Mouse (Mus musculus): ENCODE measurements around the gene Ttc28. TPM values are rescaled to one million over a fixed set of nuclear protein-coding genes. Genes with fewer than 3 reads are reported as not detected.

Gene Ttc28
- total and polyA plus RNA-seq, 2 experiments from 2014 or later = 10.6 to 53.1 TPM

DNA sequence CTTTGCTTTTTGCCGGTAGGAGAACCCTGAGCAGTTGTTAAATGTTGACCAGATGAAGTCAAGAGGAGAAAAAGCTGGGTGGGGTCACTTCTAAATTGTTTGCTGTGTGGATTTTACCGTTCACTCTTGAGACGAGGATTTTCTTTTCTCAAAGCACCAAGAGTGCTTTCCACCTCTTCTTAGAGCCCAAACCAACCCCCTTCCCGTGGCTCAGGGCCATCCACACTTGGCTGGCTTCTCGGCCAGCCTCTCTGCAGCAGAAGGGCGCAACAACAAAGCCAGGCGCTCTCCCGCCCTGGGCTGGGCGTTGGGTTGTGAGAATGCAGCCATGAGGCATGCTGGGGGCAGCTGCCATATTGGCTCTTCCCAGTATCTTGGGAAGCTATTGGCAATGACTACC lies 170.5 kb downstream of the Ttc28 start:
- peak; percentile 75 for DNase-seq (ENCODE audit: low spot score)
- no peak for TF ChIP-seq CTCF (IDR thresholded peaks at IDR 0.05)
- no peak overlapping the region for H3K4me3 ChIP-seq (ENCODE audit: low read depth, low read length)
- no peaks in the 10 kb centered on the region for H3K27me3 ChIP-seq (ENCODE audit: insufficient read depth, low read length)
- WGBS = 59% methylated on average over 9 of the region's 9 CpGs
- H3K27ac ChIP-seq (ENCODE audit: low read depth, low read length) = no peak overlapping the region
- H3K36me3 ChIP-seq (ENCODE audit: insufficient read depth, low read length) = no peaks in the 10 kb centered on the region
- H3K4me1 ChIP-seq (ENCODE audit: insufficient read depth, low read length) = peaks cover 23% of the 10 kb centered on the region
- no peaks in the 10 kb centered on the region for H3K9me3 ChIP-seq (ENCODE audit: low read length)
- H3K4me2 ChIP-seq (ENCODE audit: low read depth, low read length, poor library complexity, severe bottlenecking) = no peak overlapping the region
- ATAC-seq (ENCODE audit: low FRiP score) = no peak
- no peak overlapping the region for H3K9ac ChIP-seq (replicated peaks; ENCODE audit: low read length, poor library complexity, severe bottlenecking)

DNA sequence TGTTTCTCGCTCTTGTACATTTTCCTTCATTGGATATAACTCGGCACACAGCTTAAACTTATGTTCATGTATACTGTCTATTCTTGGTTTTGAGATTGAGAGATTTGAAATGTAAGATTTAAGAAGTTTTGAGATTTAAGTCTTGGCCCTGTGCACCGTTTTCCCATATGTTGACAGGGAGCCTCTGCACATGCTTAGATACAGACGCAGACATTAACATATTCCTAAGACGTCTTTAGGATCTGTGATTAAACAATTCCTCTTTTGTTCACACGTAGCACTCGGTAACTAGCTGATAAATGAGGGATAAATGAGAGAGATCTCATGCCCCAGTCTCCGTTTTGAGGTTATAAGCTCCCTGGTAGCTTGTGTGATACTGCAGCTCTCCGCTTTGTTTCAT lies 174.8 kb downstream of the Ttc28 start:
- ATAC-seq (ENCODE audit: low FRiP score) (no peak), DNase-seq (ENCODE audit: low spot score) (no peak)
- Histone ChIP-seq H3K4me1 (ENCODE audit: insufficient read depth, low read length) (peaks cover 37% of the 10 kb centered on the region), H3K4me3 (ENCODE audit: low read depth, low read length) (no peak overlapping the region), H3K36me3 (ENCODE audit: insufficient read depth, low read length) (no peaks in the 10 kb centered on the region), H3K9ac (replicated peaks; ENCODE audit: low read length, poor library complexity, severe bottlenecking) (no peak overlapping the region), H3K27me3 (ENCODE audit: insufficient read depth, low read length) (no peaks in the 10 kb centered on the region), H3K4me2 (ENCODE audit: low read depth, low read length, poor library complexity, severe bottlenecking) (0 out of 2 replicates have a peak overlapping the region, but pooled peaks have one; percentile 48), H3K9me3 (ENCODE audit: low read length) (no peaks in the 10 kb centered on the region), H3K27ac (ENCODE audit: low read depth, low read length) (peak overlapping the region; percentile 26)
- WGBS = 36% methylated on average over 9 of the region's 9 CpGs
- TF ChIP-seq CTCF (IDR thresholded peaks at IDR 0.05) = no peak

DNA sequence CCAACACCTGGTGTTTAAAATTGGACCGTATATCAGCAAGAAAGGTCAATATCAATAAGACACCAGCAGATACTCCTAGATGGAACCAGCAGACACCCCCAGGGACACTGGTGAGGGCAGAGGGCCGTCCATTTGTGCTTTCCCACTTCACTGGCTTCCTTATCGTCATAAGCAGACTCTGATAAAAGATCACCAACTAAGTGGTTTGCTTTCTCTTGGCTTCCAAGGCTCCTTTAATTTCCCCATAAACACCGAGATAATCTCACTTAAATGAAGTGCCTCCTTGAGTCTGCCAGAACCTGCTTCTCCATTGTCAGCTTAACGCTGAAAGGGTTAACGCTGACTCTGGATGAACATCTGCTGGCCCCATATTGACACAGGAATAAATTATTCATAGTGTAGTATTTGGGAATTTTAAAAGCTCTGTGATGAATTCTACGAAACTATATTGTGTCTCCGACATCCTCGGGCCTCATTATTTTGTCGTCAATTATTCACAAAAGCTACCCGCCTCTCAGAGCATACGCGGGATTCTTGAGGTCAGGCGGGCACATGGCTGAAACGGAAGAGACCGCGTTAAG lies 175.3 kb downstream of the Ttc28 start:
- TF ChIP-seq CTCF (IDR thresholded peaks at IDR 0.05) = no peak
- Histone ChIP-seq H3K4me1 (ENCODE audit: insufficient read depth, low read length) (peaks cover 37% of the 10 kb centered on the region), H3K4me2 (ENCODE audit: low read depth, low read length, poor library complexity, severe bottlenecking) (peak overlapping the region; percentile 48), H3K9ac (replicated peaks; ENCODE audit: low read length, poor library complexity, severe bottlenecking) (peak overlapping the region; percentile 42), H3K27me3 (ENCODE audit: insufficient read depth, low read length) (no peaks in the 10 kb centered on the region), H3K9me3 (ENCODE audit: low read length) (no peaks in the 10 kb centered on the region), H3K4me3 (ENCODE audit: low read depth, low read length) (peak overlapping the region; percentile 17), H3K36me3 (ENCODE audit: insufficient read depth, low read length) (no peaks in the 10 kb centered on the region), H3K27ac (ENCODE audit: low read depth, low read length) (peak overlapping the region; percentile 26)
- DNase-seq (ENCODE audit: low spot score) (no peak), ATAC-seq (ENCODE audit: low FRiP score) (no peak)
- WGBS = 20% methylated on average over 17 of the region's 17 CpGs

DNA sequence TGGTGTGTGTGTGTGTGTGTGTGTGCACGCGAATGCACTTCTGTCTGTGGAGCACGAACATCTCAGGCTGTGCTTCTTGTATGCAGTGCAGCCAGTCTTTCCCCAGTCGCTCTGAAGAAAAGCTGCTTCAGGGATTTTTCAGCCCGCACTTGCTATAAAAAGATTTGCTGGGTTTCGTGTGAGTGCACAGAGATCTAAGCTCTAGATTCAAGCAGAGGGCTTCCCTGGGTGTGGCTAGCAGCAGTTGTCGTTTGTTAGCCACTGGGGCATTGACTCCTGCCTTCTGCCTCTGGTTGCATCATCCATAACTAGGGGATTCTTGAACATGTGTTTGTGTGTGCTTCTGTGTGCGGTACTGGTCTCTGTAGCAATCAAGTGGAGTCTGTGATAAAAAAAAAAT lies 175.9 kb downstream of the Ttc28 start:
- Histone ChIP-seq H3K4me2 (ENCODE audit: low read depth, low read length, poor library complexity, severe bottlenecking) (peak overlapping the region; percentile 48), H3K27ac (ENCODE audit: low read depth, low read length) (peak overlapping the region; percentile 26), H3K4me3 (ENCODE audit: low read depth, low read length) (peak overlapping the region; percentile 17), H3K4me1 (ENCODE audit: insufficient read depth, low read length) (peaks cover 37% of the 10 kb centered on the region), H3K9me3 (ENCODE audit: low read length) (no peaks in the 10 kb centered on the region), H3K9ac (replicated peaks; ENCODE audit: low read length, poor library complexity, severe bottlenecking) (peak overlapping the region; percentile 42), H3K36me3 (ENCODE audit: insufficient read depth, low read length) (no peaks in the 10 kb centered on the region), H3K27me3 (ENCODE audit: insufficient read depth, low read length) (no peaks in the 10 kb centered on the region)
- WGBS = 20% methylated on average over 8 of the region's 8 CpGs
- no peak for TF ChIP-seq CTCF (IDR thresholded peaks at IDR 0.05)
- no peak for DNase-seq (ENCODE audit: low spot score)
- ATAC-seq (ENCODE audit: low FRiP score) = no peak

DNA sequence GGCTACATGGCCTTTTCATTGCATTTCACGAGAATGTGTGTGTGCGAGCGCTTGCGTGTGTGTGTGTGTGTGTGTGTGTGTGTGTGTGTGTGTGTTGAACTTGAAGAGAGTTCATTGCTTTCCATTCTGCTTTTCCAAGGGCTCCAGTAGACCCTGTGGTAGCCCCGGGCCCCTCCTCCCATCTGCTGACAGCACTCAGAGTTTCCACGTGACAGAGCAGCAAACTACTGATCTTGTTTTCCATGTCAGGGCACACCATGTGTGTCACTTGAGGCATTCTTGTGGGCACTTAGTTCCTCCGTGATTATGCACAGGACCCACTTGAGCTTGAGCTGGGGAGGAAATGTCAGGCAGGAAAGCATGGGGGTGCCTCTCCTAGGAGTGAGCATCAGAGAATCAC lies 177.5 kb downstream of the Ttc28 start:
- H3K27me3 ChIP-seq (ENCODE audit: insufficient read depth, low read length) = no peaks in the 10 kb centered on the region
- no peaks in the 10 kb centered on the region for H3K36me3 ChIP-seq (ENCODE audit: insufficient read depth, low read length)
- H3K27ac ChIP-seq (ENCODE audit: low read depth, low read length) = no peak overlapping the region
- H3K9ac ChIP-seq (replicated peaks; ENCODE audit: low read length, poor library complexity, severe bottlenecking) = no peak overlapping the region
- no peak for TF ChIP-seq CTCF (IDR thresholded peaks at IDR 0.05)
- 54% methylated on average over 7 of the region's 7 CpGs for WGBS
- peaks cover 37% of the 10 kb centered on the region for H3K4me1 ChIP-seq (ENCODE audit: insufficient read depth, low read length)
- H3K4me3 ChIP-seq (ENCODE audit: low read depth, low read length) = no peak overlapping the region
- ATAC-seq (ENCODE audit: low FRiP score) = 0 out of 2 replicates have a peak, but pooled peaks have one; percentile 24
- peak; percentile 48 for DNase-seq (ENCODE audit: low spot score)
- H3K4me2 ChIP-seq (ENCODE audit: low read depth, low read length, poor library complexity, severe bottlenecking) = no peak overlapping the region
- no peaks in the 10 kb centered on the region for H3K9me3 ChIP-seq (ENCODE audit: low read length)

DNA sequence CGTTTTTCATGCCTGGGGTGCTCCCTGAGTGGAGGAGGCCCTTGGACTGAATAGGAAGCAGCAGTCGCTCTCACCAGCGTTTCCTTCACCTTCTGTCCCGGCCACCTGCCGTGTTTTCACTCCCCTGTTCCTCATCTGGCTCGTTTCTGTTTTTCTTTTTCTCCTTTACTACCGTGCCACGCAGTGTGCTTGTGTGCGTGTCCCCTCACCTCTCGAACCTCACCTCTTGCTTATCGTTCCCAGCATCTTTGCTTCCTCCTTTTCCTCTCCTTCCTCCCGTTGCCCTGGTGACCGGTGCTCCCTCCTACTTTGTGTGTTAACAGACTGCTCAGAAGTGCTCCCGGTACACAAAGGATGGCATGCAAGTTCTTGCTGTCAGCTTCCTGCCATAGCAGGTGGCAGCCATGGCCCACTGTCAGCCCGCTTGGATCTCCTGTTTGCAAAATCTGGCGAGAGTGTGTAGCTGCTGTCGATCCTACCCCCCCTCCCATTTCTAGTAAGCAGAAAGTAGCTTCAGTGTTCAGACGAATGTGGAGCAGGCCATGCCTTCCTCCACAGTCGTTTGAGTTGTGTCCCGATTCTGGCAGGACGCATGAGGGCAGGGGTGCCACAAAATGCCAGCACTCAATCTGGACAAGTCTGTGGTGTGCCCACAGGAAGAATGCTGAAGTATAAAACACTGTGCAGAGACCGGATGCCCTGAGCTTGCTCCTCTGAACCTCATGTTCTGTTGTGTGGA lies 179.0 kb downstream of the Ttc28 start:
- no peak for TF ChIP-seq CTCF (IDR thresholded peaks at IDR 0.05)
- Histone ChIP-seq H3K4me1 (ENCODE audit: insufficient read depth, low read length) (peaks cover 35% of the 10 kb centered on the region), H3K36me3 (ENCODE audit: insufficient read depth, low read length) (no peaks in the 10 kb centered on the region), H3K9me3 (ENCODE audit: low read length) (no peaks in the 10 kb centered on the region), H3K27me3 (ENCODE audit: insufficient read depth, low read length) (no peaks in the 10 kb centered on the region), H3K27ac (ENCODE audit: low read depth, low read length) (peak overlapping the region; percentile 47; the same call in 1 of the 2 replicates), H3K9ac (replicated peaks; ENCODE audit: low read length, poor library complexity, severe bottlenecking) (no peak overlapping the region), H3K4me2 (ENCODE audit: low read depth, low read length, poor library complexity, severe bottlenecking) (no peak overlapping the region), H3K4me3 (ENCODE audit: low read depth, low read length) (no peak overlapping the region)
- ATAC-seq (ENCODE audit: low FRiP score) = no peak
- no peak for DNase-seq (ENCODE audit: low spot score)
- WGBS = 54% methylated on average over 22 of the region's 22 CpGs

Data from midbrain, postnatal 0 days (tissue).